Mouse (Mus musculus) olfactory bulb, adult 2 months (tissue): Measurements from ENCODE around the gene Loxl3.

ENCODE experiments used
- CTCF ChIP-seq: fragments of 200-500 bp; IDR thresholded peaks from 2 replicates; pipeline ENCODE4 v1.5.1; 2012; ENCODE audit warnings: low read depth, mild to moderate bottlenecking, low read length, moderate library complexity; ENCODE audit not compliant: insufficient read depth
- POLR2A ChIP-seq: fragments of 200-500 bp; IDR thresholded peaks from 2 replicates; pipeline ENCODE4 v1.6.1; 2012; ENCODE audit warnings: mild to moderate bottlenecking, low read depth, low read length, moderate library complexity; ENCODE audit not compliant: insufficient read depth

- no peak for TF ChIP-seq CTCF
- TF ChIP-seq POLR2A = no peak
Measured at GRCm38 (mm10) chr6:83011255-83011654, 22.7 kb upstream of the Loxl3 start.
